Mouse (Mus musculus) cerebellum, adult (tissue): Measurements from ENCODE around the gene Hephl1.
A peak's percentile ranks its signal among the peaks of the same experiment; 100 is the strongest.
"Not testable (repeated sequence)": the region's sequence is repeated elsewhere in the genome, so short reads cannot be mapped to it uniquely, and the experiment has no call there.

ENCODE experiments used
- ATAC-seq: cut with Nextera tagmentation; 2 replicates; pipeline ENCODE4 v1.9.2; 2017; ENCODE audit warnings: mild to moderate bottlenecking, moderate library complexity, mixed read lengths; ENCODE audit not compliant: insufficient number of reproducible peaks, low FRiP score, low TSS enrichment

The Hephl1 gene

GRCm38 (mm10) chr9:15112008-15112407 lies at the start of gene Hephl1:
Gene Hephl1 (minus strand): TSS chr9:15112108.
- no peak for ATAC-seq

DNA sequence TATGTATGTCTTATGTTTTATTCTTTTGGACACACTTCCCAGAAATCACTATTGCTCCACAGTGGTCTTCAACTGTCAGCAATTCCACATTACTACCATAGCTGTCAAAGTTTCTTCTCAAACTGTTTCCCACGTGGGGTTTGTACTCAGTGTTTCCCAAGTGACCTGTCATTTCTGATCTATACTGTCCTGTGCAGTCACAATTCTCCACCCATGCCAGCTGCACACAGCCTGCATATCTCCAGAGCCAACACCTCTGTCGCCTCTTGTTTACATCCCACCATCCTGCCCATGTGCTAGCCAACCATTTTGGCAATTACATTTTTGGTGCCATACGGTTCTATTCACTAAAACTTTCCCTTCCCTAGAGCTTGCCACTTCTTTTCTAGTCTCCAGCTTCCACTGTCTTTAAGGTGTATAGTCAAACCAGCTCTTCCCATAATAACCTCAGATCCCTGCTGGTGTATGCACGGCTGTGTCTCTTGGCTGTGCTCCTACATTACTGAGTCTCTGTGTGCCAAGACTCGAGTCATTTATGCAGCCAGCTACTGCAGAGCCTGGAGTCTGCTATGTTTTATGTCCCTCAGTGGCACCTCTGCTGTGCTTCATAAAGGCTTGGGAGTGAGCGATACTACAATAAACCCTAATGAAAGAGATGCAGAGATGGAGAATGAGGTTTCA lies 37.5 kb upstream of the Hephl1 start:
- no peak for ATAC-seq

- ATAC-seq = no peak
Observed at GRCm38 (mm10) chr9:15140546-15140945, 28.6 kb upstream of the Hephl1 start.

DNA sequence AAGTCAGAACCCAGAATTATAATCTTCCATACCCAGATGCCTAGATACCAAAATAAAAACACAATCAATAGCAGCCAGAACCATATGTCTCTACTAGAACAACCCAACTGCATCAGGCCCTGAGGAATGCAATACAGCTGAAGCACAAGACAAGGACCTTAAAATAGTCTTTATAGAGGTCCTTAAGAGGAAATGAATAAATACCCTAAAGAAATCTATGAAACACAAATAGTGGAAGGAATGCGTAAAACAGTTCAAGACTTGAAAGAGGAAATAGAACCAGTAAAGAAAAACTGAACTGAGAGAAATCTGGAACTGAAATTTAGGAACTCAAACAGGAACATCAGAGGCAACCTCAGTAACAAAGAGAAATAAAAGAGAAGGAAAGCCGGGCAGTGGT lies 14.0 kb upstream of the Hephl1 start:
- ATAC-seq = no peak

DNA sequence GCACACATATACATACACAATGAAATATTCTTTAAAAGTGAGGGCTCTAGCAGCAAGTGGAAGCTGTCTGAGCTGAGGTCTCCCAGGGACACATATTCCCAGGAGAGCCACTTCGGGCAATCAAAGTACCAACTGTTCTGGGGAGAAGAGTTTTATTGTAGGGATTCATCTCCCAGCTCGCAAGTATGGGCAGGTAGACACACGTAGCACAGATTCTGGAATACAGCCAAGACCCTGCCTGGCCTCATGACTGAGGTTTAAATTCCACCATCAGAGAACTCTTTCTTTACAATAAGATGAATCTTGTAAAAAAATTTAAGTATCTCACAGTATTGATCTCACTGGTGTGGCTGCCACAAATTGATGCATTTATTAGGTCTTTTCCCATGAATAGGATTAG lies 10.5 kb upstream of the Hephl1 start:
- no peak for ATAC-seq

DNA sequence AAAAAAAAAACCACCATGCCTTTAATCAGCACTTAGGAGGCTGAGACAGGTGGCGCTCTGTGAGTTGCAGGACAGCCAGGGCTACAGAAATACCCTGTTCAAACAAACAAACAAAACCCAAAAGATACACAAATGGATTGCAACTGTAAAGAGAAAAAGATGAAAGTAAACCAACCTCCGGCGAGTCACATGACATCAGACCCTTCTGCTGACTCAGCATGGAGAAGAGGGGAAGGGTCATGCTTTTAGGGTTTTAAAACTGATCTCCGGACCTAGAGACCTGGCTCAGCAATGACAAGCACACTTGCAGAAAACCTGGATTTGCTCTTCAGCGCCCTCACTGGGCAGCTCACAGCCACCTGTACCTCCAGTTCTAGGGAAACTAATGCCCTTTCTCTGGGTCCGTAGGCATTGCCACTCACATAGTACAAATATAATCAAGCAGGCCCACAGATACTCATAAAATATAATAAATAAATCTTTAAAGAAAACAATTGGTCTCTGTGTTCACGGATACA lies 9.0 kb upstream of the Hephl1 start:
- no peak for ATAC-seq

- ATAC-seq = no peak
Observed at GRCm38 (mm10) chr9:15120209-15120608, 8.3 kb upstream of the Hephl1 start.

DNA sequence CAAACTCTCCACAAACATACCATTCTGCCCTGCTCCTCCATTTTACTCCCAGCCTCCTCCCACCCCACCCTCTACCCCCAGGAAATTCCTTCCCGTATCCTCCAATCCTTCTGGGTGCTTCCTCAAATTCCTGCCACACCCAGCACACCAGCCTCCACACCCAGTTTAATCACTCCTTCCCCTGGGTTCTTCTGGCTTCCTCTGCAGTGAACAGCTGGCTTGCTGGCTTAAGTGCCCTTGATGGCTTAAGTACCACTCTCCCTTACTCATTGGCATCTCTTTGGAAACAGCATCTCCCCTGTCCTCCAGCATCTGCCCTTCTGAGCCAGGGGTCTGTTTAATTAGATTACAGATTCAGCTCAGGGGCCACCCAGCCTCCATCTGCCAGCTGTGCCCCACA lies 7.6 kb upstream of the Hephl1 start:
- ATAC-seq = no peak

GRCm38 (mm10) chr9:15116165-15116564 lies 4.3 kb upstream of the Hephl1 start:
- no peak for ATAC-seq

DNA sequence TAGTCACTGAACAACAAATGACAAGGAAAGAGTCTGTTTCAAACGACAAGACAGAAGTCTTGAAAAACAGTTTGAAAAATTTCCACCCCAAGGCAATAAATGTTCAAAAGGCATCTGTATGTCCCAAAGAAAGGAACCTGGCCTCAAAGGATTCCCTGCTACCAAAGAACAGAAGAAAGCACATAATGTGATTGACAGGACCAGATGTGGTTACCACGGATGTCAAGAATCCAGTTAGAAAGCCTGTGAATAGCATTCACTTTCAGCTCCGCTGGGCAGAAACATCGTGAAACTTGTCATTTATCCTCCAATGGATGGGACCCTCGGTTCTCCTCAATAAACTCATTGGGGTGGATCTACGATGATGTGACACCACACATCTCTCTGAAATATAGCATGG lies 2.2 kb upstream of the Hephl1 start:
- no peak for ATAC-seq

GRCm38 (mm10) chr9:15108101-15108500 lies 3.8 kb downstream of the Hephl1 start:
- ATAC-seq = no peak

GRCm38 (mm10) chr9:15105136-15105535 lies 6.8 kb downstream of the Hephl1 start:
- ATAC-seq = no peak

- ATAC-seq = 0 out of 2 replicates have a peak, but pooled peaks have one; percentile 20
Observed at GRCm38 (mm10) chr9:15103579-15104300, 8.2 kb downstream of the Hephl1 start.

DNA sequence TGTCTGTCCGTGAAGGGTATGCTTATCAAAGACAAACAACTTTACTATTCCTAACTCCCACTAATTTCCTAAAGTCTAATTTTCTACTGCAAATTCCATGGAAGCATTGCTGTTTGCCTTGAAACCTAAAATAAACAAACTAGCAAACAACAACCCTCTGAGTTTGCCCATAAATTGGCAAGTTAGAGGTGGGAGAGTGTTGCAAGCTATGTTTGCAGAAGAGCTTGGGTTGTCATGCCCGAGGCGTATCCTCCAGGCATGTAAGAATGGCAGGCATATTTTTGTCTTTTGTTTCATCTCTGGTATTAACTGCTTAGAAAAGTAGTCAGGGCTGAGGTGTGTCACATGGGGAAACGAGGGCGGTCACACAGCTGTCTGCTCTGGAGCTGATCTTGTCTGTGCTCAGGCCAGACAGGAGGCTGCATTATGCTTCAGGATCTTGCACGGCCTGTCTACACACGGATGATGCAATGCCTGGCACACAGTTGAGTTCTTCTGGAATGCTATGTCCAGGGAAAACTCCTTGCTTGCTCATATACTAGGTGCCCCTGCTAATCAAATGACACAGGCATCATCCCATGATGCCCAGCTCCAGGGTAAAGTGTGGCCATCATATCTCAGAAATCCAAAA lies 10.3 kb downstream of the Hephl1 start:
- ATAC-seq = no peak

DNA sequence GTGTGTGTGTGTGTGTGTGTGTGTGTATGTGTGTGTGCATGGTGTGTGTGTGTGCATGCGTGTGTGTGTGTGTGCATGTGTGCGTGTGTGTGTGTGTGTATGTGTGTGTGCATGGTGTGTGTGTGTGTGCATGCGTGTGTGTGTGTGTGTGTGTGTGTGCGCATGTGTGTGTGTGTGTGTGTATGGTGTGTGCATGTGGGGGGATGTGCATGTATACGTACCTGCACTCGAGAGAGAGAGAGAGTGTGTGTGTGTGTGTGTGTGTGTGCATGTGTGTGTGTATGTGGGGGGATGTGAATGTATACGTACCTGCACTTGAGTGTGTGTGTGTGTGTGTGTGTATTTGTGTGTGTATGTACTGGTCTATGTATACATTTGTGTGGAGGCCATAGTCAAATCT lies 13.5 kb downstream of the Hephl1 start:
- ATAC-seq = not testable (repeated sequence)

DNA sequence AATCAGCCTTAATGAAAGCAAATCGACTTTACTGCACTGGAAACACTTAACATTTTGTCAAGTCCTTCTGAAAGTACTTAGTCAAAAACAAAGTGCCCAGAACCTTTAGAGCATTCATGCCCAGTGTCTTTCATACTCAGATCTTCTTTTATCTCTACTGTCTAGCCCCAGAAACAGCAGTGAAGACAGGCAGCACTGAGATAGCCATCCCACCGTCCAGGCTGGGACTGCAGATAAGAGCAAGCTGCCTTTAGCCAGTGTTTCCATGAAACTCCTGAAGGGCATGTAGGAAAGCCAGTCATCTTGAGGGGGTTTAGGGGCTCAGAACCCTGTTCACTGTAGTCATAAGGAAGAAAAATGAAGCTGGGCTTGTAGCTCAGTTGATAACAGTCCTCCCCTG lies 14.7 kb downstream of the Hephl1 start:
- no peak for ATAC-seq

GRCm38 (mm10) chr9:15096161-15096560 lies 15.7 kb downstream of the Hephl1 start:
- no peak for ATAC-seq

GRCm38 (mm10) chr9:15095206-15095605 lies 16.7 kb downstream of the Hephl1 start:
- no peak for ATAC-seq

DNA sequence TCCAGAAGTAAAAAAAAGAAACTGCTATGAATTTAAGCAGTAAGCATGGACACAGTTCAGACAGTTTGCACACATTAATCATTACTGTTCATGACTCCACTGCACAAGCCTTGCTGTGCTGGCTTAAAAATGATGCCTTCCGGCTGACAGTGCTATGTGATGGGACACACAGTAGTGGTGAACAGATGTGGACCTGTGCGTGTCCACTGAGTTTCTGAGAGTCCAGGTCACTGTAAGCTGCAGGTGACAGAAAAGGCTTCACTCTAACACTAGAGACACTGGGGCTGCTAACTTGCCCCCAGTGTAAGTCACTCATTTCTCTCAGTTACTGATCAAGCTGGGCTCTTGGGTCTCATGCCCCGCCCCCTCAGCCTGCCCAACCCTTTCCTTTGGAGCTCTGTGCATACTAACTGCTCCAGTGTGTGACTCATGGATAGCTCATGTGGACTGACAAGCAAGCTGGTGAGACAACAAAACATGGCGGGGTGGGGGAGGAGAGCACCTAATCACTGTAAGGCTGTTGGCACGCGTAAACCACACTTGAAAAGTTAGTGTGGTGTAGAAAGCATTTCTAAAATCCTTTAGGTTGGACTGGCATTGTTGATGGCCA lies 43.1 kb downstream of the Hephl1 start:
- no peak for ATAC-seq

GRCm38 (mm10) chr9:15067995-15068685 lies 43.8 kb downstream of the Hephl1 start:
- ATAC-seq = no peak
